Mouse (Mus musculus): ENCODE measurements around the gene Atp2a2. TPM values are rescaled to one million over a fixed set of nuclear protein-coding genes. Genes with fewer than 3 reads are reported as not detected.

The Atp2a2 gene
- polyA plus RNA-seq, 2 experiments, result 39.7 to 96.7 TPM

DNA sequence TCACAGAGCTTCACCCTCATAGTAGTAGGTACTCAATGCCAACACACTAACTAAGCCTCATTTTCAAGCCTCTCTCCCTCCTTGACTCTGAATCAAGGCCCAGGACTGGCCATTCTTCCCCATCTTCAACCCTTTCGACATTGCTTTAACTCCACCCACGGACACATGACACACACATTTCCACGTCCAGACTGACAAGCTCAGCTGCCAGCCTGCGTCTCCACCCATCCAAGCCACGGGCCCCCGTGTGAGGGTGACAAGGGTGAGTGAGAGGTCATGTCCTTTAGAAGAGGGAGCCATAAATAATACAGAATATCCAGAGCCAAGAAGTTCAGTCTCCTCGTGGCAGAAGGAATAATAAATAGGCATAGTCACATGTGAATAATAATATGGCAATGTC, 7.6 kb upstream of the Atp2a2 start:
- Histone ChIP-seq H3K9ac (ENCODE audit: low read depth, low read length, severe bottlenecking) (no peak overlapping the region), H3K4me1 (ENCODE audit: control insufficient read depth, insufficient read depth, low read length) (peaks cover 28% of the 10 kb centered on the region), H3K9me3 (ENCODE audit: control insufficient read depth, low read length) (no peaks in the 10 kb centered on the region), H3K27me3 (ENCODE audit: control insufficient read depth, insufficient read depth, low read length) (no peaks in the 10 kb centered on the region), H3K4me3 (replicated peaks; ENCODE audit: low read length) (no peak overlapping the region), H3K27ac (replicated peaks; ENCODE audit: low read depth, low read length) (no peak overlapping the region), H3K36me3 (ENCODE audit: control insufficient read depth, insufficient read depth, low read length) (no peaks in the 10 kb centered on the region), H3K4me2 (replicated peaks; ENCODE audit: low read depth, low read length, severe bottlenecking) (no peak overlapping the region)
- WGBS, result 56% methylated on average over 7 of the region's 7 CpGs
- ATAC-seq (ENCODE audit: low FRiP score, low read depth) (peak; percentile 38; the same call in 1 of the 2 replicates), DNase-seq (ENCODE audit: low spot score) (no peak)
- no peak for TF ChIP-seq POLR2A (IDR thresholded peaks at IDR 0.05; ENCODE audit: borderline replicate concordance, extremely low read depth, insufficient read depth, insufficient read length)

DNA sequence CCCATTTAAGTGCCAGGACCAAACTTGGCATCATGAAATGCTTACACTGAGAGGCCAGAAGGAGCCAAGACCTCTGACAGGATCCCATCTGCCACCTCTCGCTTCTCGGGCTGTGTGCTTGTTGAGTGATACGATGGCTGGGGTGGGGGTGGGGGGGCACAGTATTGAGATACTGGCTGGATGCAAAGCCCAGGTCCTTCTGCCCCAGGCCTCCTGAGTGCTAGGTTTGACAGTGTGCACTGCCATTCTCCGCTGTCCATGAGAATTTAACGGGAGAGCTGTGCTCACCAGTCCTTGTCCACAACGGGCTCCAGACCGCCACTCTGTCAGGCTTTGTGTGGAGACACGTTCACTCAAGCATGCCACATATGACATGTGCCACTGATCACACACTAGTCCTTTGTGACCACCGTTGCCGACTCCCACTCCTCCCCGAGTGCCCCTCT, 6.9 kb upstream of the Atp2a2 start:
- 86% methylated on average over 11 of the region's 11 CpGs for WGBS
- H3K4me3 ChIP-seq (replicated peaks; ENCODE audit: low read length), result no peak overlapping the region

DNA sequence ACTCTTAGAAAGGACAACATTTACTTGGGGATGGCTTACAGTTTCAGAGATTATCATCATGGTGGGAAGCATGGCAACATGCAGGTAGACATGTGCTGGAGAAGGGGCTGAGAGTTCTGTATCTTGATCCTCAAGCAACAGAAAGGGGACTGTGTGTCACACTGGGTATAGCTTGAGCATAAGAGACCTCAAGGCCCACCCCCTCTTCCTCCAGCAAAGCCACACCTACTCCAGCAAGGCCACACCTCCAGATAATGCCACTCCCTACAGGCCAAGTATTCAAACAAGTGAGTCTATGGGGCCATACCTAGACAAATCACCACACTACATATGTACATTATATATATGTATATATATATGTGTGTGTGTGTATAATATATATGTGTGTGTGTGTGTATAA, 5.4 kb upstream of the Atp2a2 start:
- H3K27ac ChIP-seq (replicated peaks; ENCODE audit: low read depth, low read length), result no peak overlapping the region
- no peak overlapping the region for H3K9ac ChIP-seq (ENCODE audit: low read depth, low read length, severe bottlenecking)
- H3K4me2 ChIP-seq (replicated peaks; ENCODE audit: low read depth, low read length, severe bottlenecking), result no peak overlapping the region
- H3K36me3 ChIP-seq (ENCODE audit: control insufficient read depth, insufficient read depth, low read length), result no peaks in the 10 kb centered on the region
- H3K27me3 ChIP-seq (ENCODE audit: control insufficient read depth, insufficient read depth, low read length), result no peaks in the 10 kb centered on the region
- ATAC-seq (ENCODE audit: low FRiP score, low read depth) (no peak), DNase-seq (ENCODE audit: low spot score) (no peak)
- no peak overlapping the region for H3K4me3 ChIP-seq (replicated peaks; ENCODE audit: low read length)
- peaks cover 22% of the 10 kb centered on the region for H3K4me1 ChIP-seq (ENCODE audit: control insufficient read depth, insufficient read depth, low read length)
- no peak for TF ChIP-seq POLR2A (IDR thresholded peaks at IDR 0.05; ENCODE audit: borderline replicate concordance, extremely low read depth, insufficient read depth, insufficient read length)
- H3K9me3 ChIP-seq (ENCODE audit: control insufficient read depth, low read length), result no peaks in the 10 kb centered on the region

More for the DNA sequence above, 6.9 kb upstream of the Atp2a2 start:
- Histone ChIP-seq H3K9me3 (ENCODE audit: control insufficient read depth, low read length) (no peaks in the 10 kb centered on the region), H3K9ac (ENCODE audit: low read depth, low read length, severe bottlenecking) (no peak overlapping the region), H3K27ac (replicated peaks; ENCODE audit: low read depth, low read length) (no peak overlapping the region), H3K4me1 (ENCODE audit: control insufficient read depth, insufficient read depth, low read length) (peaks cover 21% of the 10 kb centered on the region), H3K27me3 (ENCODE audit: control insufficient read depth, insufficient read depth, low read length) (no peaks in the 10 kb centered on the region), H3K36me3 (ENCODE audit: control insufficient read depth, insufficient read depth, low read length) (no peaks in the 10 kb centered on the region), H3K4me2 (replicated peaks; ENCODE audit: low read depth, low read length, severe bottlenecking) (no peak overlapping the region)
- TF ChIP-seq POLR2A (IDR thresholded peaks at IDR 0.05; ENCODE audit: borderline replicate concordance, extremely low read depth, insufficient read depth, insufficient read length), result no peak
- DNase-seq (ENCODE audit: low spot score) (no peak), ATAC-seq (ENCODE audit: low FRiP score, low read depth) (no peak)

DNA sequence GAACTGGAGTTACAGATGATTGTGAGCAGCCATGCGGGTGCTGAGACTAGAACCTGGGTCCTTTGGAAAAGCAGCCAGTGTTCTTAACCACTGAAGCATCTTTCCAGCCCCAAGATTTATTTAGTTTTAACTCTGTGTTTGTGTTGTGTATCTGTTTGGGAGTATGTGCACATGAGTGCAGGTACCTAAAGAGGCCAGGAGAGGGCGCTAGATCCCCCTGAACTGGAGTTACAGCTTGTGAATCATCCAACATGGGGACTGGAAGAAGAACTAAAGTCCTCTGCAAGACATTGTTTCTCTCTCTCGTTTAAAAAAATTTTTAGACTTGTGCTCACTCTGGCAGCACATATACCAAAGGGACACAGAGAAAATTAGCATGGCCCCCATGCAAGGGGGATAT, 4.4 kb upstream of the Atp2a2 start:
- H3K36me3 ChIP-seq (ENCODE audit: control insufficient read depth, insufficient read depth, low read length), result no peaks in the 10 kb centered on the region
- H3K27ac ChIP-seq (replicated peaks; ENCODE audit: low read depth, low read length), result no peak overlapping the region
- DNase-seq (ENCODE audit: low spot score) (no peak), ATAC-seq (ENCODE audit: low FRiP score, low read depth) (no peak)
- H3K4me2 ChIP-seq (replicated peaks; ENCODE audit: low read depth, low read length, severe bottlenecking), result no peak overlapping the region
- peaks cover 17% of the 10 kb centered on the region for H3K4me1 ChIP-seq (ENCODE audit: control insufficient read depth, insufficient read depth, low read length)
- TF ChIP-seq POLR2A (IDR thresholded peaks at IDR 0.05; ENCODE audit: borderline replicate concordance, extremely low read depth, insufficient read depth, insufficient read length), result no peak
- 85% methylated on average over 3 of the region's 3 CpGs for WGBS
- no peak overlapping the region for H3K4me3 ChIP-seq (replicated peaks; ENCODE audit: low read length)
- no peak overlapping the region for H3K9ac ChIP-seq (ENCODE audit: low read depth, low read length, severe bottlenecking)
- no peaks in the 10 kb centered on the region for H3K9me3 ChIP-seq (ENCODE audit: control insufficient read depth, low read length)
- H3K27me3 ChIP-seq (ENCODE audit: control insufficient read depth, insufficient read depth, low read length), result no peaks in the 10 kb centered on the region

DNA sequence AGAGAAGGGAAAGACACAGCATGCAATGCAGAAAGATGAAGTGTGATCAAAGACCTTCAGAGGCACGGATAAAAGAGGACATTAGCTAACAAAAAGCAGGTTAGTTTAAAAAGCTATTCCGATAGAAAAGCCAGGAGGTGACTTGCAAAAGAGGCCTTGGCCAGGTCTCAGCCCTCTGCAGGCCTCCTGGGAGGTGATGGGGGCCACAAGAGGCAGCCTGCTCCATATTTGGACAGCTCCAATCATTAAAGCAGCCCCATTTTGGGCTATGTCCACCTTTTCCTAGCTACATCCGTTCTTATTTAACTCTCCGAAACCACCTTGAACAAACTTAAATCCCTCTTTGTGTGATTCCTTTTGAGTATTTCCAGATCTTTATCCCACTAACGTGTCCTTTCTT, 3.5 kb upstream of the Atp2a2 start:
- no peak overlapping the region for H3K4me3 ChIP-seq (replicated peaks; ENCODE audit: low read length)
- H3K9me3 ChIP-seq (ENCODE audit: control insufficient read depth, low read length), result no peaks in the 10 kb centered on the region
- H3K27ac ChIP-seq (replicated peaks; ENCODE audit: low read depth, low read length), result no peak overlapping the region
- no peaks in the 10 kb centered on the region for H3K36me3 ChIP-seq (ENCODE audit: control insufficient read depth, insufficient read depth, low read length)
- no peak for TF ChIP-seq POLR2A (IDR thresholded peaks at IDR 0.05; ENCODE audit: borderline replicate concordance, extremely low read depth, insufficient read depth, insufficient read length)
- H3K4me1 ChIP-seq (ENCODE audit: control insufficient read depth, insufficient read depth, low read length), result peaks cover 11% of the 10 kb centered on the region; the same call in 1 of the 2 replicates
- 70% methylated on average over 5 of the region's 5 CpGs for WGBS
- H3K9ac ChIP-seq (ENCODE audit: low read depth, low read length, severe bottlenecking), result no peak overlapping the region
- no peaks in the 10 kb centered on the region for H3K27me3 ChIP-seq (ENCODE audit: control insufficient read depth, insufficient read depth, low read length)
- no peak for DNase-seq (ENCODE audit: low spot score)
- no peak overlapping the region for H3K4me2 ChIP-seq (replicated peaks; ENCODE audit: low read depth, low read length, severe bottlenecking)
- no peak for ATAC-seq (ENCODE audit: low FRiP score, low read depth)

DNA sequence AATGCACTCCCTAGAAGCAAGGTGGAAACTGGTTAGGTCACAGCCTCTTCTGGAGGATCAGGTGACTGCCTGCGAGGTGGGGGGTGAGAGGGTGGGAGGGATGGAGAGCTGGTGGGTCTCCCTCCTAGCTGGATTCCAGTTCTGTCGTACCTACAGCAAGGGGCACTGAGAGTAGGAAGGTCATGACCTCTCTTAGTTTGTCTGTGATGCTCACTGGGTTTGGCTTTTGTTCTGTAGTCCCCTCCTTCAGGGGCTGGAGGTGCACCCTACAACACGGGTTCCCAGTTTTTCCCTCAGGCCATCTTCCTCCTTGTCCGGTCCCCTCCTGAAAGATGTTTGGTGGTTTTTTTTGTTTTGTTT, 1.7 kb upstream of the Atp2a2 start:
- H3K4me3 ChIP-seq (replicated peaks; ENCODE audit: low read length), result no peak overlapping the region
- no peaks in the 10 kb centered on the region for H3K27me3 ChIP-seq (ENCODE audit: control insufficient read depth, insufficient read depth, low read length)
- DNase-seq (ENCODE audit: low spot score) (no peak), ATAC-seq (ENCODE audit: low FRiP score, low read depth) (no peak)
- H3K36me3 ChIP-seq (ENCODE audit: control insufficient read depth, insufficient read depth, low read length), result 0 out of 2 replicates have a peak, but pooled peaks cover 7% of the 10 kb centered on the region
- H3K4me1 ChIP-seq (ENCODE audit: control insufficient read depth, insufficient read depth, low read length), result peaks cover 17% of the 10 kb centered on the region
- H3K4me2 ChIP-seq (replicated peaks; ENCODE audit: low read depth, low read length, severe bottlenecking), result no peak overlapping the region
- no peaks in the 10 kb centered on the region for H3K9me3 ChIP-seq (ENCODE audit: control insufficient read depth, low read length)
- H3K27ac ChIP-seq (replicated peaks; ENCODE audit: low read depth, low read length), result no peak overlapping the region
- 28% methylated on average over 4 of the region's 4 CpGs for WGBS
- no peak overlapping the region for H3K9ac ChIP-seq (ENCODE audit: low read depth, low read length, severe bottlenecking)
- TF ChIP-seq POLR2A (IDR thresholded peaks at IDR 0.05; ENCODE audit: borderline replicate concordance, extremely low read depth, insufficient read depth, insufficient read length), result no peak

Data from limb, embryonic 14.5 days (tissue).